Mouse (Mus musculus): ENCODE measurements around the gene C1qtnf6.
A peak's percentile ranks its signal among the peaks of the same experiment; 100 is the strongest.

- TF ChIP-seq CTCF (IDR thresholded peaks at IDR 0.05) (no peak), POLR2A (IDR thresholded peaks at IDR 0.05; ENCODE audit: insufficient read depth, low read depth, low read length) (peak; percentile 9; the same call in 1 of the 2 replicates), EP300 (IDR thresholded peaks at IDR 0.05; ENCODE audit: insufficient read depth, low read depth, low read length) (0 out of 2 replicates have a peak, but pooled peaks have one; percentile 26)
These were observed 2.3 kb downstream of the C1qtnf6 start for GRCm38 (mm10) chr15:78528726-78529411.
